Mouse (Mus musculus) liver, embryonic 14.5 days (tissue): ENCODE measurements around the gene Hhex.

Experiments
- CTCF ChIP-seq: IDR thresholded peaks from 2 replicates; pipeline ENCODE4 v1.5.1; 2016; ENCODE audit warnings: antibody characterized with exemption, low read depth, control low read depth
- EP300 ChIP-seq: IDR thresholded peaks from 2 replicates; pipeline ENCODE4 v1.6.1; 2016; ENCODE audit warnings: antibody characterized with exemption, low read depth

DNA sequence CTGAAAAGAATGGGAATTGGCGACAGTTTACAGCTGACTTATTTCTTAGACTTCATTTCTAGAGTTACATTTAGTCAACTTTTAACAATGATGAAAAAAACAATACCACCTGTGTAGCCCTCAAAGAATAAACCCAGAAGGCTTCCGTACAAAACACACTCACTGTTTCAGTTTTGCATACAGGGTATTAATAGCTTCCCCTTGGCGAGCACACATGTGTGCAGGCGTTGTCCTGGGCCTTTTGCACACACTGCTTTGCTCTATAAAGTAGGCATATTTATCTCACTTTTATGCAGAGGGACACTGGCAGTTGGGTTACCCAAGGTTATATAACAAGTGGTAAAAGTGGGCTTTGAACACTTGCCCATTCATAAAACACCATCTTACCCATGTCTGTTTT is 37.1 kb downstream of the Hhex start:
- TF ChIP-seq EP300 (no peak), CTCF (no peak)
